Mouse (Mus musculus) limb, embryonic 12.5 days (tissue): ENCODE results near the gene Rcsd1. TPM values are rescaled to one million over a fixed set of nuclear protein-coding genes. Genes with fewer than 3 reads are reported as not detected.

Source experiments
- ATAC-seq: fragments of 200-750 bp; cut with Nextera tagmentation; 2 replicates; pipeline ENCODE4 v1.8.0; 2017; ENCODE audit warnings: low read depth, moderate TSS enrichment; ENCODE audit not compliant: insufficient number of reproducible peaks, insufficient read depth, low FRiP score, low TSS enrichment
- H3K27ac ChIP-seq: fragments of 300-500 bp; sonication (generic); 2 replicates; pipeline ENCODE4 v1.5.1; 2016; ENCODE audit warnings: mild to moderate bottlenecking, moderate library complexity
- H3K27me3 ChIP-seq: fragments of 300-500 bp; sonication (generic); 2 replicates; pipeline ENCODE4 v1.6.1; 2016; ENCODE audit warnings: mild to moderate bottlenecking, moderate library complexity
- H3K36me3 ChIP-seq: fragments of 300-500 bp; sonication (generic); 2 replicates; pipeline ENCODE4 v1.6.1; 2016; ENCODE audit warnings: mild to moderate bottlenecking, moderate library complexity
- H3K4me1 ChIP-seq: fragments of 300-500 bp; sonication (generic); replicated peaks from 2 replicates; pipeline ENCODE4 v1.6.1; 2016
- H3K4me2 ChIP-seq: fragments of 300-500 bp; sonication (generic); 2 replicates; pipeline ENCODE4 v1.6.1; 2016; ENCODE audit warnings: mild to moderate bottlenecking, moderate library complexity
- H3K4me3 ChIP-seq: fragments of 300-500 bp; sonication (generic); replicated peaks from 2 replicates; pipeline ENCODE4 v1.5.1; 2016; ENCODE audit warnings: mild to moderate bottlenecking
- H3K9ac ChIP-seq: fragments of 300-500 bp; sonication (generic); replicated peaks from 2 replicates; pipeline ENCODE4 v1.6.1; 2016; ENCODE audit warnings: mild to moderate bottlenecking, moderate library complexity
- H3K9me3 ChIP-seq: fragments of 300-500 bp; sonication (generic); 2 replicates; pipeline ENCODE4 v1.6.1; 2016; ENCODE audit warnings: mild to moderate bottlenecking, moderate library complexity
- WGBS: fragments of 180-500 bp; shearing (Covaris S2); methylation state at CpG from one replicate; pipeline ENCODE4 v1.1.7; 2016; 5-methylcytosine and 5-hydroxymethylcytosine counted together
- polyA plus RNA-seq: library from polyadenylated mRNA; unstranded; fragments of >200 nt; fragmentation: Nextera tagmentation; extraction: Ambion mirVana; gene quantifications from 2 replicates; pipeline ENCODE4 v1.2.1, GENCODE M21; 2016

Gene Rcsd1
- polyA plus RNA-seq, 1 experiment from 2014 or later: 10.8 TPM

DNA sequence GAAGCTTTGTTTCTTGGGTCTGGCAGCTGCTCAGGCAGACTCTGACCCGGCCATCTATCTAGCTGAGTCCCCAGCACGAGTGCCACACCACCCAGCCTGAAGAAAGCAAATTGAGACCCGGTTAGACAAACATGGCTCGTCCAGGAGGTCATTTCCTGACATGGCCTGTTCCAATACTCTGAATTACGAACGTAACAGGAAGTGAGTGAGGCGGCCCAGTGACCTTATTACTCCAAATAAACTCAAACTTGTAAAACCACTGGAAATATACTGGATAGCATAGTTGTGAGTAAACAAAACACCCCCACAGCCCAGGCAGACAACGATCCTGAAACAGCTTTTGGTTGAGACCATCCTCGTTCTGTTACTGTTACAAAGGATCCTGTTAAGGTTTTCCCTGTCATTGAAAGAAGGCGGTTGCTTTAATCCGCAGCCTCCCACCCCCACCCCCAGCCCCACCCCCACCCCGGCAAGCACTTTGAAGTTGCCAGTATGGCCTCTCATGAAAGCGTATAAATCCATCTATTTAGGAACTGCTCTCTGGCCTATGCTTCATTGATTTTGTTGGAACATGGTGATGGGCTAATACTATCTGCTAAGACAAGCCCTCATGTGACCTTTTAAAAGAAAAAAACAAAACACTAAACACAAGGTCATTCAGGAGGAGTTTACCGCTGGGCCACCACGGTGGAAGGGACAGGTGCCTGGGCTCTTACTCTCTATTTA, 92.2 kb downstream of the Rcsd1 start:
- H3K4me2 ChIP-seq: peak overlapping the region; percentile 33; the same call in 1 of the 2 replicates
- H3K4me3 ChIP-seq: no peak overlapping the region
- peaks cover 32% of the 10 kb centered on the region for H3K36me3 ChIP-seq
- no peak overlapping the region for H3K9ac ChIP-seq
- peaks cover 25% of the 10 kb centered on the region for H3K4me1 ChIP-seq
- peaks cover 10% of the 10 kb centered on the region for H3K9me3 ChIP-seq
- no peak for ATAC-seq
- H3K27me3 ChIP-seq: no peaks in the 10 kb centered on the region
- H3K27ac ChIP-seq: peak overlapping the region; percentile 58; the same call in 1 of the 2 replicates
- WGBS: 9% methylated on average over 15 of the region's 15 CpGs

- Histone ChIP-seq H3K9ac (no peak overlapping the region), H3K4me3 (no peak overlapping the region), H3K4me2 (peak overlapping the region; percentile 33; the same call in 1 of the 2 replicates), H3K4me1 (peaks cover 25% of the 10 kb centered on the region), H3K27me3 (no peaks in the 10 kb centered on the region), H3K9me3 (peaks cover 10% of the 10 kb centered on the region), H3K36me3 (peaks cover 30% of the 10 kb centered on the region), H3K27ac (peak overlapping the region; percentile 58; the same call in 1 of the 2 replicates)
- WGBS: 32% methylated on average over 7 of the region's 7 CpGs
- ATAC-seq: no peak
Measured at GRCm38 (mm10) chr1:165616652-165617051, 92.9 kb downstream of the Rcsd1 start.

GRCm38 (mm10) chr1:165614793-165615192, 94.8 kb downstream of the Rcsd1 start:
- peaks cover 34% of the 10 kb centered on the region for H3K4me1 ChIP-seq
- no peaks in the 10 kb centered on the region for H3K27me3 ChIP-seq
- no peak overlapping the region for H3K9ac ChIP-seq
- 91% methylated on average over 3 of the region's 3 CpGs for WGBS
- no peak overlapping the region for H3K27ac ChIP-seq
- H3K9me3 ChIP-seq: peaks cover 10% of the 10 kb centered on the region
- no peak overlapping the region for H3K4me2 ChIP-seq
- ATAC-seq: no peak
- H3K36me3 ChIP-seq: peaks cover 26% of the 10 kb centered on the region
- H3K4me3 ChIP-seq: no peak overlapping the region

- Histone ChIP-seq H3K27ac (no peak overlapping the region), H3K4me1 (peaks cover 40% of the 10 kb centered on the region), H3K4me2 (no peak overlapping the region), H3K36me3 (peaks cover 26% of the 10 kb centered on the region), H3K9ac (no peak overlapping the region), H3K27me3 (no peaks in the 10 kb centered on the region), H3K9me3 (peaks cover 10% of the 10 kb centered on the region), H3K4me3 (no peak overlapping the region)
- WGBS: 83% methylated on average over 4 of the region's 4 CpGs
- ATAC-seq: no peak
Measured at GRCm38 (mm10) chr1:165613926-165614325, 95.6 kb downstream of the Rcsd1 start.

DNA sequence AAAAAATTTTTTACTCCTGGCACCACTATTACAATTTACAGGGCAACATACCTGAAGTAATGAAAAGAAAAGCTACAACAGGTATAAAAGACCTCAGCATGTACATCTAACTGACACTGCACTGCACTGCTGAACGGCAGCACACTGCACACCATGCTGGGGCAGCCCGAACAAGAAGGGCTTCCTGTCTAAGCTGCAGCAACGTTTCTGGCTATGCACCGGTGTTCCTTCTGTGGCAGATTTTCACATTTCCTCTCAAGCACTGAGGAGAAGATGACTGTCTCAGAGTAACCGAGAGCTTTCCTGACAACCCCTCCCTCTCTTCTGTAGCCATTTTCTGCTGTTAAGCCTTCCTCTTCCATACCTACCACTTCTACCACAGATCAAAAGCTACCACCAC, 96.8 kb downstream of the Rcsd1 start:
- Histone ChIP-seq H3K4me2 (no peak overlapping the region), H3K4me3 (no peak overlapping the region), H3K27ac (no peak overlapping the region), H3K27me3 (no peaks in the 10 kb centered on the region), H3K9me3 (peaks cover 10% of the 10 kb centered on the region), H3K36me3 (peaks cover 33% of the 10 kb centered on the region), H3K9ac (no peak overlapping the region), H3K4me1 (peaks cover 32% of the 10 kb centered on the region)
- ATAC-seq: no peak
- 75% methylated on average over 5 of the region's 5 CpGs for WGBS

DNA sequence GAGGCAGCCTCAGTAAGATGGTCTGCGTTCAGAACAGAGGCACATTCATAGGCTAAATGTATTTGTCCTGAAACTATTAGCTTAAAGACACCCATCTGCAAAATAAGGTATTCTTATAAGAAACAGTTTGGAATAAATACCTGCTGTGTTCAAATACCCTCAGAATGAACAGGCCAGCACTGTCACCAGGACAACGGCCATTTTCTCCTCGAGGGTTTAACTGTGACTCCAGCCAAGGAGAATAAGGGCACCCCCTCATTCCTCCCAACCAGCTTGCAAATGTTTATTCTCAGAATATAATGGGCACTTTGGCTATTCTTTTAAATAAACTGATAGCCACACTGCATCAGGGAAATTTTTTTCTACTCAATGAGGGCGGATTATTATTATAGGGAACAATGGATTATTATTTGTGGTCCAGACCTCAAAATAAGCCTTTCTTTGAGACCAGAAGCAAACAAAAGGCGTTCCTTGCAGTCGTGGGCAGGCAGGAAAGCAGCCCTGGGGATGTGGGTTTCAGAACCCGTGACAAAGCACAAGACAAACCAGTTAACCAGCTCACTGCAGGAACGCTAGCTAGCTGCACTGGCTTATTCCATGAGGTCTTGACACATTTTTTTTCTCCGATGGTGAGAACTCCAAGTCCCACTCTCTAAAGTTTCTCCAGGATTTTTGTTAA, 99.1 kb downstream of the Rcsd1 start:
- Histone ChIP-seq H3K9me3 (peaks cover 7% of the 10 kb centered on the region), H3K27ac (peak overlapping the region; percentile 53), H3K9ac (no peak overlapping the region), H3K4me2 (no peak overlapping the region), H3K4me1 (peaks cover 17% of the 10 kb centered on the region), H3K4me3 (no peak overlapping the region), H3K36me3 (peaks cover 48% of the 10 kb centered on the region), H3K27me3 (no peaks in the 10 kb centered on the region)
- WGBS: 62% methylated on average over 9 of the region's 9 CpGs
- ATAC-seq: no peak

- Histone ChIP-seq H3K36me3 (peaks cover 47% of the 10 kb centered on the region), H3K27ac (no peak overlapping the region; the same call in 1 of the 2 replicates), H3K9ac (no peak overlapping the region), H3K4me2 (no peak overlapping the region), H3K4me3 (no peak overlapping the region), H3K27me3 (no peaks in the 10 kb centered on the region), H3K9me3 (no peaks in the 10 kb centered on the region), H3K4me1 (peaks cover 17% of the 10 kb centered on the region)
- 59% methylated on average over 7 of the region's 7 CpGs for WGBS
- no peak for ATAC-seq
Measured at GRCm38 (mm10) chr1:165609495-165610320, 99.8 kb downstream of the Rcsd1 start.

DNA sequence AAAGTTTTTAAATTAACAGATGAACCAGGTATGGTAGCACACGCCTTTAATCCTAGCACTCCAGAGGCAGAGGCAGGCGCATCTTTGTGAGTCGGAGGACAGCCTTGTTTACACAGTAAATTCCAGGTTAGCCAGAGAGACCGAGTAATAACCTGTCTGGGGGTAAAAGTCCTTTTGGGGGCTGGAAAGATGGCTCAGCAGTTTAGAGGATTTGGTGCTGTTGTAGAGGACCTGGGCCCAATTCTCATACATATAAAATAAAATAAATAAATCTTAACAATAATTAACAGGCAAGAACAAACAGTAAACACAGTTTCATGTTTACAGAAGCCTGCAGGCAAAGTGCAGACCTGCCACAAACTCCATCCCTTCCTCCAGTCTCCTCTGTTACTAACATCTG, 100.7 kb downstream of the Rcsd1 start:
- 62% methylated on average over 4 of the region's 4 CpGs for WGBS
- H3K27ac ChIP-seq: no peak overlapping the region
- no peaks in the 10 kb centered on the region for H3K9me3 ChIP-seq
- ATAC-seq: no peak
- no peak overlapping the region for H3K4me2 ChIP-seq
- peaks cover 49% of the 10 kb centered on the region for H3K36me3 ChIP-seq
- H3K9ac ChIP-seq: no peak overlapping the region
- peaks cover 17% of the 10 kb centered on the region for H3K4me1 ChIP-seq
- H3K4me3 ChIP-seq: no peak overlapping the region
- H3K27me3 ChIP-seq: no peaks in the 10 kb centered on the region

- Histone ChIP-seq H3K36me3 (peaks cover 73% of the 10 kb centered on the region), H3K9me3 (no peaks in the 10 kb centered on the region), H3K4me1 (peaks cover 14% of the 10 kb centered on the region), H3K27me3 (no peaks in the 10 kb centered on the region), H3K4me3 (no peak overlapping the region), H3K27ac (no peak overlapping the region), H3K4me2 (no peak overlapping the region), H3K9ac (no peak overlapping the region)
- no peak for ATAC-seq
- WGBS: 89% methylated on average over 6 of the region's 6 CpGs
Measured at GRCm38 (mm10) chr1:165605774-165606173, 103.8 kb downstream of the Rcsd1 start.

DNA sequence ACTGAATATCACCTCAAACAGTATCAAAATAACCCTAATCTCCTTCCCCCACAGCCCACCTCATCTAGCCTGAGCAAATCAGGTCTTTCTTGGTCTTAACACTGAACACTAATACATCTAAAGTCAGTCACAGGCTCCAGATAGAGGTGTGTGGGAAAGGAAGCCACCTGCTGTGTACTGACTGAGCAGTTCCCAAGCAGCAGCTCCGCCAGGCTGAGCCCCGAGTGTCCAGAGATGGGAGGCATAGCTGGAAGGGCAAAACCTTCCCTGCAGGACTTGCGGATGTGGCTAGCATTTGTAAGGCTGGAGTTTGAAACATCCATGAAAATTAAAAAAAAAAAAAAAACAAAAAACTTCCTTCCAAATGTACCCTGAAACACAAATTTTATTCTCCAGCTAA, 104.4 kb downstream of the Rcsd1 start:
- Histone ChIP-seq H3K9me3 (no peaks in the 10 kb centered on the region), H3K4me3 (no peak overlapping the region), H3K27me3 (no peaks in the 10 kb centered on the region), H3K9ac (no peak overlapping the region), H3K27ac (no peak overlapping the region), H3K36me3 (peaks cover 74% of the 10 kb centered on the region), H3K4me1 (0 out of 2 replicates have a peak, but pooled peaks cover 8% of the 10 kb centered on the region), H3K4me2 (no peak overlapping the region)
- no peak for ATAC-seq
- 88% methylated on average over 3 of the region's 3 CpGs for WGBS

DNA sequence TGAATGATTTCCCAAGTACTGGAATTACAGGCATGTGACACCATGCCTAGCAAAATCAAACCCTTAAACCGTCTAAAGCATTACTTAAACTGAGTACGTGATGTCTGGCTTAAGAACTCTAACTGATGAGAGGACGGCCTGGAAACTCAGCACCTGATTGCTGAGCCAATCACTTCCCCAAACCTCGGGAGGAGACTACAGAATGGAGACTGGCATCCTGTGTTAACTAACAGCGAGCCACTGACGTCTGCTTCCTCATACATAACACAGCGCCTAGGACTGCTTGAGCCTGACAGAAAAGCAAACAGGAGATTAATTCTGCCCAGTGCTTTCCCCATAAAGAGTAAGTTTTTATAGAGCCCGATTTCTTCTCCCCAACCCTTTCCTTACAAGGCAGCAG, 105.4 kb downstream of the Rcsd1 start:
- Histone ChIP-seq H3K27ac (no peak overlapping the region), H3K9me3 (no peaks in the 10 kb centered on the region), H3K27me3 (no peaks in the 10 kb centered on the region), H3K4me2 (no peak overlapping the region), H3K36me3 (peaks cover 79% of the 10 kb centered on the region), H3K9ac (no peak overlapping the region), H3K4me3 (no peak overlapping the region), H3K4me1 (0 out of 2 replicates have a peak, but pooled peaks cover 4% of the 10 kb centered on the region)
- ATAC-seq: no peak
- WGBS: 89% methylated on average over 8 of the region's 8 CpGs
